Mouse (Mus musculus) G1E (cell line): Measurements from ENCODE around the gene Plin2.

Source experiments
- CTCF ChIP-seq: IDR thresholded peaks from 2 replicates; pipeline ENCODE4 v1.5.1; 2012; ENCODE audit warnings: low read depth, low read length, inconsistent platforms, mixed read lengths
- GATA1 ChIP-seq: IDR thresholded peaks from 2 replicates; pipeline ENCODE4 v1.6.1; 2012; ENCODE audit warnings: borderline replicate concordance, low read length, inconsistent platforms, mixed read lengths
- GATA2 ChIP-seq: IDR thresholded peaks from 2 replicates; pipeline ENCODE4 v1.6.1; 2012; ENCODE audit warnings: low read depth, low read length, inconsistent platforms, borderline replicate concordance
- POLR2AphosphoS5 ChIP-seq: IDR thresholded peaks from 2 replicates; pipeline ENCODE4 v1.6.1; 2012; ENCODE audit warnings: low read depth, low read length, inconsistent platforms; ENCODE audit not compliant: insufficient replicate concordance
- TAL1 ChIP-seq: conservative IDR thresholded peaks from 2 replicates; pipeline ENCODE4 v1.6.1; 2012; ENCODE audit warnings: low read depth, low read length, inconsistent platforms, mixed read lengths

- no peak for TF ChIP-seq CTCF
- TF ChIP-seq TAL1, result no peak
- TF ChIP-seq GATA1, result no peak
- TF ChIP-seq POLR2AphosphoS5, result no peak
- TF ChIP-seq GATA2, result no peak
Observed at GRCm38 (mm10) chr4:86685231-86686008, 15.6 kb upstream of the Plin2 start.
